Mouse (Mus musculus) heart, embryonic 13.5 days (tissue): ENCODE measurements around the gene Lsamp. TPM values are rescaled to one million over a fixed set of nuclear protein-coding genes. Genes with fewer than 3 reads are reported as not detected.
"Not testable (repeated sequence)": the region's sequence is repeated elsewhere in the genome, so short reads cannot be mapped to it uniquely, and the experiment has no call there.

Experiments used
- ATAC-seq: fragments of 200-750 bp; cut with Nextera tagmentation; 2 replicates; pipeline ENCODE4 v1.8.0; 2017; ENCODE audit warnings: moderate TSS enrichment; ENCODE audit not compliant: insufficient number of reproducible peaks, low FRiP score, low TSS enrichment; ENCODE audit errors: extremely low read depth
- H3K27ac ChIP-seq: fragments of 300-500 bp; sonication (generic); replicated peaks from 2 replicates; pipeline ENCODE4 v1.5.1; 2015; ENCODE audit warnings: moderate library complexity, mild to moderate bottlenecking, inconsistent platforms
- H3K27me3 ChIP-seq: fragments of 300-500 bp; sonication (generic); replicated peaks from 2 replicates; pipeline ENCODE4 v1.6.1; 2015; ENCODE audit warnings: mild to moderate bottlenecking, inconsistent platforms
- H3K36me3 ChIP-seq: fragments of 300-500 bp; sonication (generic); 2 replicates; pipeline ENCODE4 v1.6.1; 2015; ENCODE audit warnings: mild to moderate bottlenecking, inconsistent platforms
- H3K4me1 ChIP-seq: fragments of 300-500 bp; sonication (generic); 2 replicates; pipeline ENCODE4 v1.6.1; 2015; ENCODE audit warnings: inconsistent platforms
- H3K4me2 ChIP-seq: fragments of 300-500 bp; sonication (generic); 2 replicates; pipeline ENCODE4 v1.6.1; 2015; ENCODE audit warnings: inconsistent platforms, mild to moderate bottlenecking, moderate library complexity
- H3K4me3 ChIP-seq: fragments of 300-500 bp; sonication (generic); 2 replicates; pipeline ENCODE4 v1.5.1; 2015; ENCODE audit warnings: moderate library complexity, mild to moderate bottlenecking, inconsistent platforms
- H3K9ac ChIP-seq: fragments of 300-500 bp; sonication (generic); 2 replicates; pipeline ENCODE4 v1.6.1; 2015; ENCODE audit warnings: inconsistent platforms, mild to moderate bottlenecking, moderate library complexity
- H3K9me3 ChIP-seq: fragments of 300-500 bp; sonication (generic); 2 replicates; pipeline ENCODE4 v1.6.1; 2016; ENCODE audit warnings: inconsistent platforms
- WGBS: fragments of 180-500 bp; shearing (Covaris S2); methylation state at CpG from one replicate; pipeline ENCODE4 v1.1.7; 2015; ENCODE audit warnings: mixed read lengths; 5-methylcytosine and 5-hydroxymethylcytosine counted together
- polyA plus RNA-seq: library from polyadenylated mRNA; unstranded; fragments of >200 nt; fragmentation: Nextera tagmentation; extraction: Ambion mirVana; gene quantifications from 2 replicates; pipeline ENCODE4 v1.2.1, GENCODE M21; 2015

The Lsamp gene
- polyA plus RNA-seq, 1 experiment from 2014 or later: 1.1 TPM

DNA sequence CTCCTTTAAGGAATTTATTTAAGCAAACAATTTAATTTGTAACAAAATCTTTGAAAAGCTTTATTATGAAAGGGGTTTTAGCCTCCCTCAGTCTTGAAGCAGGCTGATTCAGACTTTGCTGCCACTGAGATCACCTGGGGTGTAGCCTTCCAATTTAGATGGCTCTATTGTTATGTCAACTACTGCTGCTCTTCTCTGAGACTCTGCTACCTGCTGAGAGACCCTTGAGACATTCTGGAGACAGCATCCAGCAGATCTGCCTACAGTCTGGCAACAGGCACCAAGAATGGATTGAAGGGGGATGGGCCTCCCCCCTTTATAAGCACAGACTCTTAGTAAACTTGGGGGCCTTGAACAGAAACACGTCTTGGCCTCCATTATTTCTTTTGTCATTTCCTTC, 632.5 kb downstream of the Lsamp start:
- not testable (repeated sequence) for H3K36me3 ChIP-seq, H3K9ac ChIP-seq, H3K27ac ChIP-seq, H3K9me3 ChIP-seq, H3K4me1 ChIP-seq, H3K27me3 ChIP-seq, H3K4me2 ChIP-seq, ATAC-seq, H3K4me3 ChIP-seq
- WGBS: 24% methylated on average over 1 of the region's 1 CpGs

DNA sequence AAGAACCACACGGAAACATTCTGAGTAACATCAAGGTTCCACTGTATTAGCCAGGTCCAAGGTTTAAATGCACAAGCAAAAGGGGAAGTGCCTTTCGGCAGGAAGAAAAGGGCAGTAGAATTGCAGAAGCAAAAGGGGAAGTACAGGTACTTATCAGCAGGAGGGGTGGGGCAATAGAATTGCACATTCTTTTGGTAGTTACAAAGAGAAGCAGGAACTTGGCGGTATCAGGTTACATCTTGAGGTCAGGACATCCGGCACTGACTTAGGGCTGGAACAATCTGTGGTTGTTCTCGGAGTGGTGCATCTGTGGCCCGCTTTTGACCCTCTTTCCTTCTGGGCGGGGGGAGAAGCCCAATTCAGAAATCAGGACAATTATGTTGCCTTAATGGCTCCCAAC, 636.9 kb downstream of the Lsamp start:
- not testable (repeated sequence) for H3K4me2 ChIP-seq, H3K9me3 ChIP-seq, ATAC-seq, H3K9ac ChIP-seq, H3K4me3 ChIP-seq, H3K27me3 ChIP-seq, H3K36me3 ChIP-seq, H3K27ac ChIP-seq, H3K4me1 ChIP-seq
- WGBS: 59% methylated on average over 7 of the region's 7 CpGs

- no peaks in the 10 kb centered on the region for H3K36me3 ChIP-seq
- no peak for ATAC-seq
- no peak overlapping the region for H3K4me2 ChIP-seq
- no peaks in the 10 kb centered on the region for H3K9me3 ChIP-seq
- H3K4me3 ChIP-seq: no peak overlapping the region
- no peaks in the 10 kb centered on the region for H3K4me1 ChIP-seq
- 76% methylated on average over 5 of the region's 5 CpGs for WGBS
- H3K9ac ChIP-seq: no peak overlapping the region
- no peaks in the 10 kb centered on the region for H3K27me3 ChIP-seq
- H3K27ac ChIP-seq: no peak overlapping the region
Observed at GRCm38 (mm10) chr16:40627159-40627558, 643.0 kb downstream of the Lsamp start.

- Histone ChIP-seq H3K4me2 (no peak overlapping the region), H3K4me1 (no peaks in the 10 kb centered on the region), H3K9me3 (no peaks in the 10 kb centered on the region), H3K27ac (no peak overlapping the region), H3K27me3 (no peaks in the 10 kb centered on the region), H3K9ac (no peak overlapping the region), H3K4me3 (no peak overlapping the region), H3K36me3 (no peaks in the 10 kb centered on the region)
- WGBS: 68% methylated on average over 3 of the region's 3 CpGs
- no peak for ATAC-seq
Observed at GRCm38 (mm10) chr16:40639621-40640371, 655.6 kb downstream of the Lsamp start.

DNA sequence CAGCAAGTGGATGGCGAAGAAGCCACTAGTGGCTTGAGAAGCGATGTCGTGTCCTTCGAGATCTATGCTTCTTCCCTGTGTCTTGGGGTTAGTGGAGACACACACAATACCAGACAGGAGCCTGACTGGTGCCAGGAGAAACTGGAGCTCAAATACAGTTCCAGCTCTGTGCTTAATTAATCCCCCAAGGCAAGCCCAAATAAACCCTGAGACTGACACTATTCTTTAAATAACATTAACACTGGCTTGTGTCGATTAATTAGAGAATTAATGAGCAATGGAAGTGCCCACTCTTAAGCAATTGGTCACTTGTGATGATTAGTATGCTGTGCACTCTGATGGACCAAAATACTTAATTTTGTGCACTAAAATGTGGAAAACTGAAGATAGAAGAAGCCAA, 668.6 kb downstream of the Lsamp start:
- no peaks in the 10 kb centered on the region for H3K4me1 ChIP-seq
- no peaks in the 10 kb centered on the region for H3K36me3 ChIP-seq
- ATAC-seq: no peak
- H3K27me3 ChIP-seq: no peaks in the 10 kb centered on the region
- H3K4me3 ChIP-seq: no peak overlapping the region
- no peak overlapping the region for H3K27ac ChIP-seq
- no peaks in the 10 kb centered on the region for H3K9me3 ChIP-seq
- H3K4me2 ChIP-seq: no peak overlapping the region
- H3K9ac ChIP-seq: no peak overlapping the region
- WGBS: 85% methylated on average over 5 of the region's 5 CpGs

GRCm38 (mm10) chr16:40653508-40653907, 669.3 kb downstream of the Lsamp start:
- no peaks in the 10 kb centered on the region for H3K4me1 ChIP-seq
- H3K9ac ChIP-seq: no peak overlapping the region
- no peaks in the 10 kb centered on the region for H3K27me3 ChIP-seq
- no peak overlapping the region for H3K4me2 ChIP-seq
- ATAC-seq: no peak
- no peak overlapping the region for H3K27ac ChIP-seq
- 73% methylated on average over 1 of the region's 1 CpGs for WGBS
- H3K4me3 ChIP-seq: no peak overlapping the region
- no peaks in the 10 kb centered on the region for H3K36me3 ChIP-seq
- no peaks in the 10 kb centered on the region for H3K9me3 ChIP-seq

DNA sequence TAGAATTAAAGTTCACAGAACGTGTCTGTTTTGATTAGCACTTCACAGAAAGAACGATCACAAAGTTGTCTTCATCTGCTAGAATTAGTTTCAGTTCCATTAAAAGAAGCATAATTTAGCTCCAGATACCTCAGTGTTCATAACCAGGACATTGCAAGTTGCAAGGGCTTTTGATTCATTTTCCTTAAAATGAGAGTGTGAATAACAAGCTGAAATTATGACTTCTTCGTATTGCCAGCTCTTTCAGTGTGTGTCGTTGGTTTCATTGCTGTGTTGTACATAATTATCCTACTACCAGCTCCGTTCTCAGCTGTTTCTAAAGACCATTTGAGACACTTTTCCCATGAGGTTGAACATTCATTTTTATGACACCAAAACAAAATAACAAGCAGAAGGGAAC, 672.2 kb downstream of the Lsamp start:
- Histone ChIP-seq H3K27ac (no peak overlapping the region), H3K4me3 (no peak overlapping the region)

GRCm38 (mm10) chr16:40656871-40657270, 672.7 kb downstream of the Lsamp start:
- WGBS: 51% methylated on average over 6 of the region's 6 CpGs
- Histone ChIP-seq H3K27ac (no peak overlapping the region), H3K9ac (no peak overlapping the region), H3K36me3 (no peaks in the 10 kb centered on the region), H3K27me3 (no peaks in the 10 kb centered on the region), H3K9me3 (no peaks in the 10 kb centered on the region), H3K4me2 (no peak overlapping the region), H3K4me1 (no peaks in the 10 kb centered on the region), H3K4me3 (no peak overlapping the region)
- no peak for ATAC-seq

More for the DNA sequence above, 672.2 kb downstream of the Lsamp start:
- Histone ChIP-seq H3K36me3 (no peaks in the 10 kb centered on the region), H3K4me2 (no peak overlapping the region), H3K4me1 (no peaks in the 10 kb centered on the region), H3K9ac (no peak overlapping the region), H3K9me3 (no peaks in the 10 kb centered on the region), H3K27me3 (no peaks in the 10 kb centered on the region)
- WGBS: 73% methylated on average over 5 of the region's 5 CpGs
- no peak for ATAC-seq

DNA sequence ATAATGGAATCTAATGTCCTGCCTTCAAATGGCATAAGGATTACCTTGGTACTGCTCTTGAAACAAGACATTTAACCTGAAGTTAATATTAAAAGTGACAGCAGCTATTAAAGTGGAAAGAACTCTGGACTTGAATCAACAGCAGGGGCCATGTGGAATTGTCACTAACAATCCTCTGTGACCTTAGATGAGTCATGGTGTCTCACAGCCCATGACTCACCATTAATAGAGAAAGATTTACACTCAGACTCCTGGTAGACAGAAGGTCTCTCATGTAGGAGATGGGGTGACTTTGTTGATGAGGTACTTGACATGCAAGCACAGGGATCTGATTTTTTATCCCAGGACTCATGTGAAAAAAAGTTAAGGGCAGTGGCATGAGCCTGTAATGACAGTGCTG, 701.4 kb downstream of the Lsamp start:
- Histone ChIP-seq H3K36me3 (no peaks in the 10 kb centered on the region), H3K4me3 (no peak overlapping the region), H3K27ac (no peak overlapping the region), H3K27me3 (no peaks in the 10 kb centered on the region), H3K9ac (no peak overlapping the region), H3K4me1 (no peaks in the 10 kb centered on the region), H3K4me2 (no peak overlapping the region), H3K9me3 (no peaks in the 10 kb centered on the region)
- ATAC-seq: no peak

DNA sequence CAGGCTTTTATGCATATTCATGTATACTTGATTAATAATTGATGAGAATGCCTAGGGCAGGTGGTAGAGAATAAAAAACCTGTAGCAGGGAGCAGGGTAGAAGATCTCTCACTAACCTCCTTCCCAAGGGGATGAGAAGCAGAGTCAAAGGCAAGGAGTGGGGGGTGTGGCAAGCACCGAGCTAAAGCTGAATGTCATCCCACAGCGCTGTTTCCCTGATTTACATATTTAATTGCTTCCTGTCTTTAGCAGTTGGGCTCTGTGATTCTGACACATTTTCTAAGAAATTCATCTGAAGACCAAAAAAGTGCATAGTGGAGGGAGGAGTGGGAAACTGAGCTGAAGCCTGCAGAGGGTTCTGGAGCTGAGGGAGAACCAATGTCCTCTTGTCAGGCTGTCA, 708.1 kb downstream of the Lsamp start:
- H3K27me3 ChIP-seq: no peaks in the 10 kb centered on the region
- H3K4me1 ChIP-seq: no peaks in the 10 kb centered on the region
- H3K36me3 ChIP-seq: no peaks in the 10 kb centered on the region
- no peak overlapping the region for H3K27ac ChIP-seq
- ATAC-seq: no peak
- no peak overlapping the region for H3K9ac ChIP-seq
- no peaks in the 10 kb centered on the region for H3K9me3 ChIP-seq
- no peak overlapping the region for H3K4me2 ChIP-seq
- H3K4me3 ChIP-seq: no peak overlapping the region
- WGBS: 31% methylated on average over 2 of the region's 2 CpGs

DNA sequence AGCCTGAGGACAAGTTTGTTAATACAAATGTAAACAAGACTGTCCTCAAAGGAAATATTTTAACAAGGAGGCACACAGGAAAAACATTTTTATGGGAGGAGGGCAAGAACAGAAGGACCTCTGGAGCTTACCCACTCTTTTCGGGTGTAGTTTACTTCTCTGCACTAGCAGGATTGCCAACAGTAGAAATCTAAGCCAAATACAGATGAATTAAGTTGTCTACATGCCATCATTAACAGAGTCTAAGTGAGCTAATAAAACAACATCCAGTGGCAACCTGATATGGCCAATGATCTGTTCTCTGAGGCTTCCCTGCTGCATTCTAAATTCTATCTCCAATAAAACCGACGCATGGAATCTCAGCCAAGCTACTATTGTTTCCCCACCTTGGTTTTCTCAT, 713.1 kb downstream of the Lsamp start:
- Histone ChIP-seq H3K9me3 (no peaks in the 10 kb centered on the region), H3K4me1 (no peaks in the 10 kb centered on the region)
- 85% methylated on average over 3 of the region's 3 CpGs for WGBS

DNA sequence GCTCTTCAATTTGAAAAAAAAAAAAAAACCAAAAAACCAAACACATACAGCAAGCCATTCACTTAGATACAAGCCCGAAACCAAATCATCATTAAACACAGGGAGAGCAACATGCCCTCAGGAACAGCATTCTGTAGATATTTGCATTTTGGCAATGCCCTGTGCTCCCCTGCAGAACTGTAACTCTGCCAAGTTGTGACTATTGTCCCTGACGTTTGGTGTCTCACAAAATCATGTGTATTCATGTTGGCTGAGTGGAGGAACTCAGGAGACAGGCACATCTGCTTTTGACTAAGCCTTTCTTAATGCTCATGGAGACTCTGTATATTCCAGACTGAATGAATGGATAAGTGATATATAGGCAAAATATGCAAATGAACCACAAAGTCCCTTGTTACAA, 724.4 kb downstream of the Lsamp start:
- no peak for ATAC-seq
- H3K27me3 ChIP-seq: no peaks in the 10 kb centered on the region
- no peaks in the 10 kb centered on the region for H3K36me3 ChIP-seq
- H3K9me3 ChIP-seq: no peaks in the 10 kb centered on the region
- peaks cover 8% of the 10 kb centered on the region for H3K4me1 ChIP-seq
- no peak overlapping the region for H3K9ac ChIP-seq
- H3K4me3 ChIP-seq: no peak overlapping the region
- no peak overlapping the region for H3K27ac ChIP-seq
- WGBS: 63% methylated on average over 2 of the region's 2 CpGs
- H3K4me2 ChIP-seq: no peak overlapping the region

More for the DNA sequence above, 713.1 kb downstream of the Lsamp start:
- Histone ChIP-seq H3K27me3 (no peaks in the 10 kb centered on the region), H3K4me2 (no peak overlapping the region), H3K27ac (no peak overlapping the region), H3K4me3 (no peak overlapping the region), H3K36me3 (no peaks in the 10 kb centered on the region), H3K9ac (no peak overlapping the region)
- ATAC-seq: no peak
